Mouse (Mus musculus): ENCODE measurements around the gene Hsf2. TPM values are rescaled to one million over a fixed set of nuclear protein-coding genes. Genes with fewer than 3 reads are reported as not detected.

Hsf2 gene
- total RNA-seq (2023): 17.9 TPM

DNA sequence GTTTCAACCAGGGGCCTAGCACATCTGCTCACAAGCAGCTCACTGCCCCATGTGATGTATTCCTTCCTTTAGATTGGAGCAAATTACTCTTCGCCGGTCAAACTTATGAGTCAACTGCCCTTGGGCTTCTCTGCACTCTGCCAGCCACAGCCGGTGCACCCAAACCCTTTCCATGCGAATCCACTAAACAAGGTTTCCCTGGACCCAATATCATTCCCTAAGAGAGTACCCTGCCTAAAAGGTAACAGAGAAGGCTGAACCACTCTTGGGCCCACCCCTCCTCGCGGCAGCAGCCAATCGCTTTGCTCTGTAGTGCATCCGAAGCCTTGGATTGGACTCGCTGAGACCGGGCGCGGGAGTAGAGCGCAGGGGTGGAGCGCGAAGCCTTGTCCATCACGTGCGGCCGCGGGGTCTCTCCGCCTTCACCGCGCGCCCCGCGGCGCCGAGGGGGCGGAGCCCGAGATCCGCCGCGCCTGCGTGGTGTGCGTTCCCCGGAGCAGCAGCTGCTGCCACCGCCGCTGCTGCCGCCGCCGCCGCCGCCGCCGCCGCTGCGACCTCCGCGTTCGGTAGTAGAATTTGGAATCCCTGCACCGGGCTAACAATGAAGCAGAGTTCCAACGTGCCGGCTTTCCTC, at the start of gene Hsf2:
TSS of gene Hsf2 (plus strand) at position 478 of the 634 bp plus-strand sequence.

DNA sequence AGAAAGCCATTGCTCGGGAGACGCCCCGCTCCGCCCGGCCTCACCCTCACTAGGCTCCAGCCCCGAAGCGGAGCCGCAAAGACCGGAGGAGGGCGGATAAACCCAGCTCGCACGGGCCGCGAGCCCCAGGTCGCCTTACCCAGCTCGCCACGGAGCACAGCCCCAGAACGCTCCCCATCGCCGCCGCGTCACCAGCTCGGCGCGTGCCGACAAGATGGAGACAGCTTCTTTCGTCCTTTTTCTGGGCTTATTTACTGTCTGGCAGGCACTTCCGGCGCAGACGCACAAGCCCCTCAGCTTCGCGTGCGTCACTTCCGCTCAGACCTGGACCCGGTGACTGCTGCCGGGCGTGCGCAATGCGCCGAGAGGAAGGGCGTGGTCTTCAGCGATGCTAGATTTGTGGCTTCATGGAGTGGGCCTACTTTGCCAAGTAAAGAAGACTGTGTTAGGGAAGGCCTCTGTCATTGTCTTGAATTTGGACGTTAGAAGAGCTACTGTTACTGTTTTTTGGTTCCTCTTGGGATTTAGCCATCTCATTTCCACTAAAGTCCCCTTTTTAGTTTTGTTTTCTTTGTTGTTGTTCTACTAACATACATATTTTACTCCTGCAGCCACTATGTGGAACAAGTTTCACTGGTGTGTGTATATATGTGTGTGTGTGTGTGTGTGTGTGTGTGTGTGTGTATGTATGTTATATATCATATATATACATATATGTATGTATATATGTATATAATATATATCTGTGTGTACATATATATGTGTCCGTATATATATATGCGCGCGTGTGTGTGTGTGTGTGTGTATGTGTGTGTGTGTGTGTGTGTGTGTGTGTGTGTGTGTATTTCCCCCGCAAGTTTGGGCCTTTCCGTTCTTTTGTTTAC, 46.3 kb downstream of the Hsf2 start, which contains the start of gene Serinc1:
TSS of gene Serinc1 (minus strand) at position 313 of the 884 bp plus-strand sequence.

Other genes starting within 250 kb of the Hsf2 start
- 170 TPM for gene Serinc1, start 46.1 kb downstream of the Hsf2 start, total RNA-seq (2023)
- gene Pkib, start 145.6 kb downstream of the Hsf2 start, total RNA-seq (2023): 3.9 TPM

All from CD4-positive naive resting alpha-beta T cell, adult 57 days (primary cell).